Mouse (Mus musculus) gastrocnemius, adult 18-20 months (tissue): ENCODE data around the gene Cpsf3. TPM values are rescaled to one million over a fixed set of nuclear protein-coding genes. Genes with fewer than 3 reads are reported as not detected.

Source experiments
- DNase-seq: peaks from one replicate; pipeline ENCODE4 v3.0.0; 2021; ENCODE audit warnings: low spot score
- total RNA-seq, 2 experiments: library from RNA; stranded (reverse); gene quantifications; 2 replicates each; pipeline ENCODE4 v1.2.3; 2021

The Cpsf3 gene
- total RNA-seq, 2 experiments from 2014 or later = 16.5 to 18.6 TPM

DNA sequence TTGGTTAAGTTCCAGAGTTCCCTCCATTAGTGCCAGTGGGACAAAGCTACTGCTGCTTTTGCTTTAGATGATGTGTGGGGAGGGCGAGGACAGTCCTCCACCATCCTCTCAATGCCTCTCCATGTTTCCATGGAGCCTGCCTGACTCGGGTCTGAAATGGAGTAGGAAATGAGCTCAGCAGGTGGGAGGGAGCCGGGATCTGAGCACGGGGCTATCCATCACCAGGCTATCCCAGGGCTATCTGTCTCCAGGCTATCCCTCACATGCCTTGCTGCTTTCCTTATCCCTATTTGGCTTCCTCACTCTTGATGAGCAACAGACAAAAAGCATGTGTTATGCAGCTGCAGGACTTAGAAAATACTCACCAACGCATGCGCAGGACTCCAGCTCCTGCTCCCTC, 46.5 kb downstream of the Cpsf3 start:
- DNase-seq = no peak

DNA sequence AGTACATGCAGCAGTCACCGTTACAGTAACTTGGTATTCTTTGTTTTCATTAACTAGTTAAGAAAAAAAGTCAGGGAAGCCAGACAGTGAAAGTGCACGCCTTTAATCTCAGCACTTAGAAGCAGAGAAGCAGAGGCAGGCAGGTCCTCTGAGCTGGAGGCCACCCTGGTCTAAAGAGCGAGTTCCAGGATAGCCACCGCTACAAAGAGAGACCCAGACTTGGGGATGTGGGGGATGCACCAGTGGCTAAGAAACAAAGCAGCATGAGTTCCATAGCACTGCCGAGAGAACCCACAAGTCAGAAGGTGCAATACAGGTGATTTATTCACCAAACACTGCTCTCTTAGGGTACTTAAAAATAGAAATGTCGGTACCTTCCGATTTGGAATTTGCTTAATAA, 47.8 kb downstream of the Cpsf3 start:
- DNase-seq = no peak

DNA sequence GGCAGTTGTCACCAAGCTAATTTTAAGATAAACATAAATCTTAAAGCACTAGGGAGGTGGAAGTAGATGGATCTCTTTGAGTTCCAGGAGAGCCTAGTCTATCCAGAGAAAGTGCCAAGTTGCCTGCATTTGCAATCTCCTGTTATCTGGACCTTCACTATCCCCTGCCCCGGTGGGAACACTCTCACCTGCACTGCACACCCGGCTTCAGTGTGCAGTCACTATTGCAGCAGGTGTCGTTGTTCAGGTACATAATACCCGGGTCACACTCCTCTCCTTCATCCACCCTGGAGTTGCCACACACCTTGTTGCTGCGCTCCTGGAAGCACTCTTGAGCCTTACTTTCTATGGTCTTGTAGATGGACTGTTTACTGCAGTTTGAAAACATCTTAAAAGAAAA, 48.6 kb downstream of the Cpsf3 start:
- DNase-seq = no peak

DNA sequence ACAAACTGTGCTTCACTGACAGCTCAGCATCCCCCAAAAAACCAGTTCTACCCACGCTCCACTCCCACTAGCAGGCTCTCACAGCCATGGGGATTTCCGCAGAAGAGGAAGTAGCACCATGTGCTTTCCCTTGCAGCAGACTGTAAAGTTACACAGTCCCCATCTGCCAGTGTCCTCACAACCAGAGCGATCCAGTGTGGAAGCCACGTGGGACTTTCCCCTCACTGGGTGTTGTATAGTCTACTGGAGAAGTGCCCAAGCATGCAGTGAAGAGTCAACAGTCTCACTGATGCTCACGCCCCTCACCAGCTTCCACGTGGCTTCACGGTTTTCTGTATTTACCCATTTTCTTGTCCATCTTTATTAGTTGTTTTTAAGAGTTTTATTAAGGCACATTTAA, 50.7 kb downstream of the Cpsf3 start:
- no peak for DNase-seq

DNA sequence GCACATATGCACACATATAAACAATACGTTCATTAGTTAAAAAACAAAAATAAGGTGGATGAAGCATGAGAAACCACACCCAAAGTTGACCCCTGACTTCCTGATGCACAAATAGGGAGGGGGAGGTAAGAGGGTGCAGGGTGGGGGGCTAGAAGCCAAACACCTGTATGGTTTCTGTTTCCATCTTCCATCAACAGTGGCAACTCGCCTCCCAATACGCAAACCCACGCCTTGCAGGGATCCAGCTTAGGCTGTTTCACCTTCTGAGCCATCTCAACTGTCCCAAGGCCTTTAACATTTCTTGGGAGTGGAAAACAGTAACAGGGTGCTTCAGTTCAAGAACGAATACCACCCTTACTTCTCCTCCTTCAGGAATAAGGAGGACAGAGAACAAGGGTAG, 52.0 kb downstream of the Cpsf3 start:
- DNase-seq = no peak

DNA sequence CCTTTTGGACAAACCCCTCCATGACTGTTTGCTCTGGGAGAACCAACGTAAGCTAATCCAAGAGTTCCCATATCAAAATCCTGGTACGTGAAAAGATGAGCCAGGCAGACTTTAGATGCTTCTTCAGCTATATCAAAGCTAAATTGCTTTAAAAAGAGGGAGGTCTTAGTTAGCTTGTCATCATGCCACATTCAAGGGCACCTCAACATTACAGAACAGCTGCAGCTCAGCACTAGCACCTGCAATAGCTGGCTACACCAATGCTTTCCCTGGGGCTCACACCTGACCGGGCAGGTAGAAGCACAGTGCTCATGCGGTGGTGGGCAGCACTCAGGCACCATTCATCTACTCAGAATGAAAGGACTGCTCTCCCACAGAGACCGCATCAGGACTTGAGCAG, 55.5 kb downstream of the Cpsf3 start:
- DNase-seq = no peak

DNA sequence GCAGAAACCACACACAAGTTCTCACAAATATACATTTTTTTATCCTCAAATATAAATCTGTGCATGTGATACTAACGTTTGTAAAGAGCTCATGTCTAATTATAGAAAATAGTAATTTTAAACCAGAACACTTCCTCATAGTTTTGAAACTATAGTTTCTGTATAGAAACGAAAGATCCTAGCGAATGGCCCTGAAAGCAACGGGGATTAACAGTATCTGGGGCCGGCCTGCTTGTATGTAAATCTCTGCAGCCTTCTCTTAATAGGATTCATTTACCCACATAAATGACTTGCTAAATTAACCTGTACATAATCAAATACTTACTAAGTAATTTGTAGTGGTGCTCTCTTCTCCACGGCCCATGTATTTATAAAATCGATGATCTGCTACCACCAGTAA, 61.8 kb downstream of the Cpsf3 start:
- DNase-seq = no peak

DNA sequence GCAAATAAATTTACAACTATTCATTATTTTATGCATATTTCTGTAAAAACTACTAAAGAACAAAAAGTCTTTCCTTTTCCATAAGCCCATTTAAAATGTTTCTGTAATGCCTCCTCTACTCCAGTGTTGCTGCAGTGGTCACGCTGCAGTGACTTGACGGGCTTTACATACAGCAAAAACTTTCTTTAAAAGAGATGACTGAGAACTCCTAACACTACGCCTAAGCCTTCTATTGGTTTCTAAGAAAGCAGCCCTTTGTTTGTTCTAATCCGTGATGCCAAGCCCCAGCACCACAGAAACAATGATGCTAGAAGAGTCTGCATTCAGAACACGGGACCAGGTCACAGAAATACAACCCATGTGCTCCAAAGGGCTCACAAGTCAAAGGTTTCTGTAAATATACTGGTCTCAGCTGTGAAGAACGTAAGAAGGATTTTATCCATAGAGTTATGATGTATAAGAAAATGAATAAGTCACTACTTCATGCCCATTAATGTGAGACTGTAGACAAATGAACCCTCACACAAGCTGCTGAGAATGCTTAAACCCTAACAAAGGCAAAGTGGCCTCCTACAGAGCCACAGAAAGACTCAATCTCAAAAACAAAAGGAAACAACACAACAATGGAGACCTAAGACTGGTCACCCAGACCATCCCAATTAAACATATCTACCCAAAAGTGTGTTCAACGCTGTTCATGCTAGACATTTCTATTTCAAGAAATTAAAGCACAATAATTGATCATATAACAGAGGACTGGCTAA, 65.1 kb downstream of the Cpsf3 start:
- DNase-seq = no peak

DNA sequence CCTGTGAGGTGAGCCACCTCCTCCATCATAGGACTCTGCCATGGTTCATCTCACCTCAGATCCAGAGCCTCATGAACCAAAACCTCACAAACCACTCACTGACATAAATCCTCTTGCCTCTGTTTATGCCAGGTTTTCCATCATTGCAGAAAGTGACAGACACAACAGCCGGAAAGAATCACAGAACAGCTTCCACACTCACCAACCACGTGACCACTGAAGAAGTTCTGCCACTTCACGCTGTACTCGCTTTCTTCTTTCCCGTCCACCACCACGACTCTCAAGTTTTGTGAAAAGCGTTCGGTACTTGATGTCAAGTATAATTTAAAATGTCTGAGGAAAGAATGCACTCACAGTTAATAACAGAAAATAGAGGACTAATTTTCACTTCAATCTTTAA, 68.5 kb downstream of the Cpsf3 start:
- no peak for DNase-seq

DNA sequence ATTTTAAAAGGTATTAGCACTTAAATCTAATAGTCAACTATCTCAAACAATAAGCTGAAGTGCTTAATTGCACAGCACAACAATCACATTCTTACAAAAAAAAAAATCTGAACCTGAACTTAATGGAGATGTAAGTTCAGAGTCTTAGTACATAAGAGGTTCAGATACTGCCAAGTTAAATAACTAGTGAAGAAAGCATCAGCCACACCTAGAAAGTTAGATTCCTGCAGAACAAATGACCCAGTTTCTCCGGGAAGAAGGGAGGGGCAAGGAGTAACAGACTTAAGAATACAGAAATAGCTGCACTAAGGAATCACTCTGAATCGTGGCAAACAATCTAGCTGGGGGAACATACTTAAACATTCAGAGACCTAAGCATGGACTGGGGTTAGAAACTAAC, 77.5 kb downstream of the Cpsf3 start:
- DNase-seq = no peak

DNA sequence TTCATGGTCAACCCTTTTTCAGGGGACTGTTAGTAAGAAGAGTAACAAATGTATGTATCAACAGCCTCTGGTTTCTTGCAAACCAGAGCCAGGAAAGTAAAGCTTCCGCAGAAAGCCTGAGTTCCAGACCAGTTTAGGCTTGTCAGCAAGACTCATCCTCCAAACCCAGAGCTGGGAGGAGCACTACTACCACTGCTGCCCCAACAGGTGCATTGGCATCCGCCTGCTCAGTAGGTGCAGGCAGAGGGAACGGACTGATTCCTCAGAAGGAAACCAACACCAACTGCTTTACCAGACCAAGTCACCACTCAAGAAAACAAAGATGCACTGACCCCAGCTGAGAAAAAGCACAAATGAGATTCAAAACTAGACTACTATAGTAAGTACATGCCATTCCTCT, 78.0 kb downstream of the Cpsf3 start:
- DNase-seq = no peak

Other genes starting within 250 kb of the Cpsf3 start
- 10 to 100 TPM; 37.8 to 38.8 TPM for gene Itgb1bp1, start 893 bp downstream of the Cpsf3 start, total RNA-seq
- gene Iah1, start 31.0 kb downstream of the Cpsf3 start, total RNA-seq = 1 to 10 TPM; 3.3 to 5.3 TPM
- 10 to 100 TPM; 17.1 to 18.7 TPM for gene Adam17, start 88.2 kb downstream of the Cpsf3 start, total RNA-seq
- 10 to 100 TPM; 18.7 to 28.8 TPM for gene Ywhaq, start 132.2 kb downstream of the Cpsf3 start, total RNA-seq